ENCODE assay signal across 8 mouse cellular contexts in genomic region chr6:88242604-88243003, GRCm38 (mm10). TPM values are rescaled to one million over a fixed set of nuclear protein-coding genes. Genes with fewer than 3 reads are reported as not detected.
A peak's percentile ranks its signal among the peaks of the same experiment; 100 is the strongest.
DNase-seq lines count a peak whose midpoint lies in the region; ATAC-seq and TF ChIP-seq lines count a peak whose summit lies in the region.

No protein-coding gene starts in this region.

- H3K27me3 ChIP-seq in intestine, embryonic 15.5 days (replicated peaks): no peaks in the 10 kb centered on the region; the same call in 1 of the 2 replicates
- peaks cover 51% of the 10 kb centered on the region for H3K27me3 ChIP-seq in liver, embryonic 12.5 days (replicated peaks)
- H3K27me3 ChIP-seq in myocyte (ENCODE audit: control insufficient read depth, insufficient read depth, insufficient read length): peaks cover 7% of the 10 kb centered on the region

- no peak overlapping the region for H3K9ac ChIP-seq in intestine, embryonic 15.5 days
- no peak overlapping the region for H3K9ac ChIP-seq in liver, embryonic 12.5 days

- no peaks in the 10 kb centered on the region for H3K9me3 ChIP-seq in intestine, embryonic 15.5 days
- H3K9me3 ChIP-seq in liver, embryonic 12.5 days (replicated peaks): no peaks in the 10 kb centered on the region

- H3K4me3 ChIP-seq in intestine, embryonic 15.5 days (replicated peaks): no peak overlapping the region
- no peak overlapping the region for H3K4me3 ChIP-seq in liver, embryonic 12.5 days
- H3K4me3 ChIP-seq in myocyte: no peak overlapping the region

- H3ac ChIP-seq in myocyte (ENCODE audit: control insufficient read depth, insufficient read length): no peak overlapping the region

- H3K27ac ChIP-seq in intestine, embryonic 15.5 days: no peak overlapping the region
- no peak overlapping the region for H3K27ac ChIP-seq in liver, embryonic 12.5 days

- TF ChIP-seq POLR2A in myocyte (IDR thresholded peaks at IDR 0.05; ENCODE audit: insufficient read length, low read depth): no peak

- ATAC-seq in granulocyte monocyte progenitor cell, adult 5-6 weeks (replicated peaks; ENCODE audit: poor library complexity, severe bottlenecking): peak; percentile 93
- ATAC-seq in intestine, embryonic 15.5 days: peak; percentile 83
- peak; percentile 65; the same call in 1 of the 2 replicates for ATAC-seq in liver, embryonic 12.5 days

- peak; percentile 21 for DNase-seq in 3134 (ENCODE audit: extremely low read depth, insufficient read length, low spot score)
- peak; percentile 80 for DNase-seq in adrenal gland, adult 2 months
- DNase-seq in embryo, embryonic 9.5 days (ENCODE audit: extremely low spot score): peak; percentile 68
- DNase-seq in thymus, postnatal 25 days: peak; percentile 36

- no peaks in the 10 kb centered on the region for H3K79me2 ChIP-seq in myocyte (ENCODE audit: control insufficient read depth, insufficient read depth)

- peaks cover 6% of the 10 kb centered on the region; the same call in 1 of the 2 replicates for H3K4me1 ChIP-seq in intestine, embryonic 15.5 days (replicated peaks)
- peaks cover 10% of the 10 kb centered on the region; the same call in 1 of the 2 replicates for H3K4me1 ChIP-seq in liver, embryonic 12.5 days

- WGBS in intestine, embryonic 15.5 days: 3% methylated on average over 15 of the region's 15 CpGs
- 3% methylated on average over 15 of the region's 15 CpGs for WGBS in liver, embryonic 12.5 days (ENCODE audit: insufficient replicate concordance)

- H3K4me2 ChIP-seq in intestine, embryonic 15.5 days (replicated peaks): 0 out of 2 replicates have a peak overlapping the region, but pooled peaks have one; percentile 14
- H3K4me2 ChIP-seq in liver, embryonic 12.5 days: peak overlapping the region; percentile 19; the same call in 1 of the 2 replicates
- H3K4me2 ChIP-seq in myocyte (ENCODE audit: low read depth): peak overlapping the region; percentile 36

- no peaks in the 10 kb centered on the region for H3K36me3 ChIP-seq in intestine, embryonic 15.5 days
- no peaks in the 10 kb centered on the region for H3K36me3 ChIP-seq in liver, embryonic 12.5 days
- no peaks in the 10 kb centered on the region for H3K36me3 ChIP-seq in myocyte (ENCODE audit: control insufficient read depth, insufficient read depth)

TF ChIP-seq in myocyte, 11 proteins besides CTCF, POLR2A, EP300 and RAD21:
- peak in 2 of 3 experiments; percentile 78 to 84 for TF ChIP-seq MYOG (IDR thresholded peaks at IDR 0.05; ENCODE audit: control insufficient read depth in 1 of 3, insufficient read depth in 1 of 3, insufficient read length in 2 of 3, low read depth in 2 of 3)
- no peak for TF ChIP-seq SRF (IDR thresholded peaks at IDR 0.05; ENCODE audit: control insufficient read depth, insufficient read length, low read depth)
- peak in 2 of 3 experiments; percentile 61 to 62 for TF ChIP-seq MYOD1 (IDR thresholded peaks at IDR 0.05; ENCODE audit: control insufficient read depth in 1 of 3, insufficient read length in 2 of 3, low read depth in 2 of 3)
- no peak for TF ChIP-seq POLR2AphosphoS2 (IDR thresholded peaks at IDR 0.05; ENCODE audit: insufficient read length, low read depth)

RNA-seq across cellular contexts. Expression of gene Dnajb8, which starts 20.5 kb away (rescaled TPM):
- not detected for total RNA-seq in adrenal gland, adult 2 months (2021)
- polyA plus RNA-seq in adrenal gland, adult 2 months (2012; rRNA removed): not detected in 2 replicates
- not detected in 2 replicates for total RNA-seq in granulocyte monocyte progenitor cell, adult 5-6 weeks (2014; fragmentation: Nextera tagmentation)
- not detected in 2 replicates for total RNA-seq in granulocyte monocyte progenitor cell, adult 5-6 weeks (2017)
- not detected in 2 replicates for polyA plus RNA-seq in intestine, embryonic 15.5 days (2015; fragmentation: Nextera tagmentation; extraction: Ambion mirVana)
- not detected in 2 replicates for polyA plus RNA-seq in liver, embryonic 12.5 days (2016; fragmentation: Nextera tagmentation; extraction: Ambion mirVana)
- polyA plus RNA-seq in myocyte (2012; fragmentation: generic; extraction: Trizol): not detected

RNA-seq across cellular contexts. Expression of gene Gata2, which starts 48.9 kb away (rescaled TPM):
- total RNA-seq in adrenal gland, adult 2 months (2021): 10 to 100 TPM; 23.0 to 52.6 TPM
- polyA plus RNA-seq in adrenal gland, adult 2 months (2012; rRNA removed): 167 and 184 TPM in 2 replicates
- total RNA-seq in granulocyte monocyte progenitor cell, adult 5-6 weeks (2014; fragmentation: Nextera tagmentation): 21.0 and 27.1 TPM in 2 replicates
- total RNA-seq in granulocyte monocyte progenitor cell, adult 5-6 weeks (2017): 3.2 and 6.4 TPM in 2 replicates
- polyA plus RNA-seq in intestine, embryonic 15.5 days (2015; fragmentation: Nextera tagmentation; extraction: Ambion mirVana): 6.4 and 8.7 TPM in 2 replicates
- 13.3 and 15.7 TPM in 2 replicates for polyA plus RNA-seq in liver, embryonic 12.5 days (2016; fragmentation: Nextera tagmentation; extraction: Ambion mirVana)
- 19.3 TPM for polyA plus RNA-seq in myocyte (2012; fragmentation: generic; extraction: Trizol)

Comparison
In these comparisons a context has a peak if more than half of its experiments do, and no peak if none do; other contexts are left out.
1. DNase-seq: peak in every context shown above with its lines; median percentile 80 in adrenal gland, adult 2 months; 68 in embryo, embryonic 9.5 days; 36 in thymus, postnatal 25 days; 21 in 3134.